Mouse (Mus musculus) hindbrain, embryonic 15.5 days (tissue): ENCODE results near the gene Gm11937. TPM values are rescaled to one million over a fixed set of nuclear protein-coding genes. Genes with fewer than 3 reads are reported as not detected.
"Not testable (repeated sequence)": the region's sequence is repeated elsewhere in the genome, so short reads cannot be mapped to it uniquely, and the experiment has no call there.

Source experiments
- ATAC-seq: fragments of 200-750 bp; cut with Nextera tagmentation; 2 replicates; pipeline ENCODE4 v1.8.0; 2017; ENCODE audit warnings: low read depth, moderate number of reproducible peaks, moderate TSS enrichment; ENCODE audit not compliant: low FRiP score
- H3K27ac ChIP-seq: fragments of 300-500 bp; sonication (generic); replicated peaks from 2 replicates; pipeline ENCODE4 v1.5.1; 2015; ENCODE audit warnings: mild to moderate bottlenecking, inconsistent platforms
- H3K27me3 ChIP-seq: fragments of 300-500 bp; sonication (generic); 2 replicates; pipeline ENCODE4 v1.6.1; 2015; ENCODE audit warnings: control low read depth, inconsistent platforms
- H3K36me3 ChIP-seq: fragments of 300-500 bp; sonication (generic); 2 replicates; pipeline ENCODE4 v1.6.1; 2015; ENCODE audit warnings: control low read depth, inconsistent platforms
- H3K4me1 ChIP-seq: fragments of 300-500 bp; sonication (generic); replicated peaks from 2 replicates; pipeline ENCODE4 v1.6.1; 2015; ENCODE audit warnings: control low read depth, inconsistent platforms
- H3K4me2 ChIP-seq: fragments of 300-500 bp; sonication (generic); 2 replicates; pipeline ENCODE4 v1.6.1; 2015; ENCODE audit warnings: moderate library complexity, mild to moderate bottlenecking, inconsistent platforms
- H3K4me3 ChIP-seq: fragments of 300-500 bp; sonication (generic); 2 replicates; pipeline ENCODE4 v1.5.1; 2015; ENCODE audit warnings: mild to moderate bottlenecking, inconsistent platforms
- H3K9ac ChIP-seq: fragments of 300-500 bp; sonication (generic); 2 replicates; pipeline ENCODE4 v1.6.1; 2015; ENCODE audit warnings: inconsistent platforms
- H3K9me3 ChIP-seq: fragments of 300-500 bp; sonication (generic); 2 replicates; pipeline ENCODE4 v1.6.1; 2016; ENCODE audit warnings: control low read depth, inconsistent platforms
- WGBS: fragments of 180-500 bp; shearing (Covaris S2); methylation state at CpG from one replicate; pipeline ENCODE4 v1.1.7; 2015; 5-methylcytosine and 5-hydroxymethylcytosine counted together
- polyA plus RNA-seq: library from polyadenylated mRNA; unstranded; fragments of >200 nt; fragmentation: Nextera tagmentation; extraction: Ambion mirVana; gene quantifications from 2 replicates; pipeline ENCODE4 v1.2.1, GENCODE M21; 2015

Gene Gm11937
- polyA plus RNA-seq, 1 experiment from 2014 or later: not detected

DNA sequence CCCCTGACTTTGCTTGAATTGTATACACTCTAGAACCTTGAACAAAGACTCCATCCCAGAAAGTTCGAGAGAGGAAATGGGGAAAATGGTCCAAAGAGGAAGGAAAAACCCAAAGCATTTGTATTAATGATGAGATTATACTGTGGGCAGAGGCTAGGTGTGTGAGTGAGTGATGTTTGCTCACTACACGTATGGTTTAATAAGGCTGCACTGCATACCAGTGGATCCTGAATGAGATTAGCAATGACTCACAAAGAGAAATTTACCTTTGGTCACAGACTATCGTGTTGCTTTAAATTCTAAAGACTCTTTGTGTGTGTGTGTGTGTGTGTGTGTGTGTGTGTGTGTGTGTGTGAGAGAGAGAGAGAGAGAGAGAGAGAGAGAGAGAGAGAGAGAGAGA is 20.9 kb upstream of the Gm11937 start:
- no peak overlapping the region for H3K4me3 ChIP-seq
- no peak overlapping the region for H3K9ac ChIP-seq
- no peaks in the 10 kb centered on the region for H3K4me1 ChIP-seq
- no peak for ATAC-seq
- H3K36me3 ChIP-seq: no peaks in the 10 kb centered on the region
- no peaks in the 10 kb centered on the region for H3K27me3 ChIP-seq
- WGBS: 81% methylated on average over 3 of the region's 3 CpGs
- H3K9me3 ChIP-seq: no peaks in the 10 kb centered on the region
- H3K4me2 ChIP-seq: no peak overlapping the region
- H3K27ac ChIP-seq: no peak overlapping the region

DNA sequence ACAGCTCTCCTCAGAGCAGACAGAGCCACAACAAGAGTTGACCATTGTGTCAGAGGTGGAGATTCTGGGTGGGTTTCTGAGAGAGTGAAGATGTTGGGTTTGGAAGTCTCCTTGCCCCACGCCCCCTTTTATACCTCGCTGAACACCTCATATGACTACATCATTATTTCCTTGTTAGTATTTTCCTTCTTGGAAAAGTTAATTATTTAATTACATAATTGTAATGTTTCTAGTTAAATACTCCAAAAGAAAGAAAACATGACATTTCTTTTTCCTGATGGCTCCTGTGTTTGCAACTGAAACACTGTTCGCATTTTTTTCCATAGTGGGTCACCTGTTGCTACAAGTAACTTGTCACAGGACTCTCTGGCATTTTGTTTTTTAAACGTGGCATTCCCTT is 18.1 kb upstream of the Gm11937 start, which contains the start of gene Krtap4-1:
TSS of gene Krtap4-1 (minus strand) at position 101 of the 400 bp plus-strand sequence.
- Histone ChIP-seq H3K4me1 (no peaks in the 10 kb centered on the region), H3K4me3 (no peak within 1 kb of the TSS), H3K9me3 (no peaks in the 10 kb centered on the region), H3K9ac (no peak within 1 kb of the TSS), H3K27me3 (no peaks in the 10 kb centered on the region), H3K36me3 (no peaks in the 10 kb centered on the region), H3K27ac (no peak within 1 kb of the TSS), H3K4me2 (no peak within 1 kb of the TSS)
- 86% methylated on average over 4 of the region's 4 CpGs for WGBS
- ATAC-seq: no peak

- 94% methylated on average over 2 of the region's 2 CpGs for WGBS
These were observed 10.3 kb upstream of the Gm11937 start, which contains the start of gene Gm11562 for GRCm38 (mm10) chr11:99620335-99620734. Gene Gm11562, minus strand, starts transcription at chr11:99620435.

GRCm38 (mm10) chr11:99614796-99615363 is 4.9 kb upstream of the Gm11937 start, which contains the start of gene Krtap2-4:
Gene Krtap2-4, minus strand, starts transcription at chr11:99614846.
- 78% methylated on average over 3 of the region's 3 CpGs for WGBS
- no peaks in the 10 kb centered on the region for H3K27me3 ChIP-seq
- no peaks in the 10 kb centered on the region for H3K36me3 ChIP-seq
- H3K27ac ChIP-seq: no peak within 1 kb of the TSS
- no peak within 1 kb of the TSS for H3K4me3 ChIP-seq
- H3K9me3 ChIP-seq: no peaks in the 10 kb centered on the region
- ATAC-seq: no peak
- H3K9ac ChIP-seq: no peak within 1 kb of the TSS
- no peaks in the 10 kb centered on the region for H3K4me1 ChIP-seq
- no peak within 1 kb of the TSS for H3K4me2 ChIP-seq

More at GRCm38 (mm10) chr11:99620335-99620734, 10.3 kb upstream of the Gm11937 start, which contains the start of gene Gm11562:
- Histone ChIP-seq H3K27ac (no peak within 1 kb of the TSS), H3K4me1 (no peaks in the 10 kb centered on the region), H3K27me3 (no peaks in the 10 kb centered on the region), H3K36me3 (no peaks in the 10 kb centered on the region), H3K9me3 (no peaks in the 10 kb centered on the region), H3K4me2 (no peak within 1 kb of the TSS), H3K4me3 (no peak within 1 kb of the TSS), H3K9ac (no peak within 1 kb of the TSS)
- ATAC-seq: no peak

DNA sequence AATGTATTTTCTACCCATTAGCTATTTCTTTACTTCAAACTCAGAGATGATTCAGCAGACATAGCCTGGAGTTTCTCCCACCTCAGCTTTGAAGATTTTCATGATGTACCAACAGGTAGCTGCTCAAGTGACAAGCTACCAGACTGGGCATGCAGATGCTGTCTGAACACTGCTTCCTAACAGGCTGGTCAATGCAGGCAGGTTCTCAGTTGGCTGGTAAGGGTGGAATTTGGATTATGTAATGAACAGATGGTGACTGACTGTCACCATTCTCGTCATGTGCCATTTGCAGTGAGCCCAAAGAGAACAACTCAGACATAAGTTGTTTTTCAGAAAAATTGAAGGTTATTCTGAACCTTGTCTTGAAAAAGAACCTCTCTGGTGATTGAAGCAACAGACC is 863 bp downstream of the Gm11937 start:
- no peaks in the 10 kb centered on the region for H3K27me3 ChIP-seq
- H3K27ac ChIP-seq: no peak overlapping the region
- H3K9ac ChIP-seq: no peak overlapping the region
- ATAC-seq: no peak
- H3K4me1 ChIP-seq: no peaks in the 10 kb centered on the region
- no peak overlapping the region for H3K4me3 ChIP-seq
- 68% methylated on average over 1 of the region's 1 CpGs for WGBS
- no peak overlapping the region for H3K4me2 ChIP-seq
- no peaks in the 10 kb centered on the region for H3K36me3 ChIP-seq
- H3K9me3 ChIP-seq: no peaks in the 10 kb centered on the region

DNA sequence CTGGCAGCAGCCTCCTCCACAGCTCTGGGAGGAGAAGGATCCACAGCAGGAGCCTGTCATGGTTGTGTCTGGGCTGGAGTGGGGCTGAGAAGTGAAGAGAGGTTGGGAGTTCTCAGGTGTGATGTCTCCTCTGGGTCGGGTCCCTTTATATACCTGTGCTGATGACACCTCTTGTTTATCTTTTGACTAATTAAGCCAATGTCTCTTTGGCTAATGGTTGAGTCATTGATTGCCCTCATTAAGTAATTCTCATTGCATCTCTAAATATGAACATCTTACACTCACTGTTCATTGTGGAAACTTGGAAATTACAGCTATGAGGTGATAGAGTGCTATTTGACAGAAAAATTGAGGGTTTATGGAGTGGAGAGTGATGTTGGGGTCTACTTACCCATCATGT is 6.8 kb downstream of the Gm11937 start, which contains the start of gene Gm11938:
TSS of gene Gm11938 (minus strand) at position 101 of the 400 bp plus-strand sequence.
- not testable (repeated sequence) for H3K27ac ChIP-seq, H3K4me2 ChIP-seq, H3K4me1 ChIP-seq, H3K27me3 ChIP-seq, ATAC-seq, H3K36me3 ChIP-seq, H3K9me3 ChIP-seq, H3K4me3 ChIP-seq, H3K9ac ChIP-seq
- WGBS: 88% methylated on average over 1 of the region's 1 CpGs

DNA sequence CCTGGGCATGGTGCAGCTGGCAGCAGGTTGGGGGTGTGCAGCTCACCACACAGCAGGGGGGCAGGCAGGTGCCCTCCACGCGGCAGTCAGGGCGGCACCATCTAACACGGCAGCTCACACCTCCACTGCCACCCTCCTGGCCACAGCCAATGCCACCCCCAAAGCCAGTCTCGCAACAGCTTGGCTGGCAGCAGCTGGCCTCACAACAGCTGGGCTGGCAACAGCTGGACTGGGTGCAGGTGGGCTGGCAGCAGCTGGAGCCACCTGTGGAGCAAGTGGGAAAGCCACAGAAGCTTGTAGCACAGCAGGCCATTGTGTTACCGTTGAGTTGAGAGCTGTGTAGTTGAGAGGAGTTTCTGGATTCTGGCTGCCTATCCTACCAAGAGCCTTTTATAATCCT is 12.2 kb downstream of the Gm11937 start, which contains the start of gene Krtap9-3:
TSS of gene Krtap9-3 (minus strand) at position 364 of the 400 bp plus-strand sequence.
- H3K4me1 ChIP-seq: not testable (repeated sequence)

DNA sequence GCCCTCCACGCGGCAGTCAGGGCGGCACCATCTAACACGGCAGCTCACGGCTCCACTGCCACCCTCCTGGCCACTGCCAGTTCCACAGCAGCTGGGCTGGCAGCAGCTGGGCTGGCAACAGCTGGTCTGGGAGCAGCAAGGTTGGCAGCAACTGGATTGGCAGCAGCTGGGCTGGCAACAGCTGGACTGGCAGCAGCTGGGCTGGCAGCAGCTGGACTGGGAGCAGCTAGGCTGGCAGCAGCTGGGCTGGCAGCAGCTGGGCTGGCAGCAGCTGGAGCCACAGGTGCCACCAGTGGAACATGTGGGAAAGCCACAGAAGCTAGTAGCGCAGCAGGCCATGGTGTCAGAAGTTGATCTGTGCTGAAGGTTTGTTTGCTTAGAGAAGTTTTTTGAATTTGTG is 19.0 kb downstream of the Gm11937 start, which contains the start of gene Krtap1-3:
TSS of gene Krtap1-3 (minus strand) at position 359 of the 400 bp plus-strand sequence.
- no peak for ATAC-seq
- no peaks in the 10 kb centered on the region for H3K36me3 ChIP-seq
- no peaks in the 10 kb centered on the region for H3K27me3 ChIP-seq
- H3K9ac ChIP-seq: no peak within 1 kb of the TSS
- no peak within 1 kb of the TSS for H3K27ac ChIP-seq
- no peaks in the 10 kb centered on the region for H3K4me1 ChIP-seq
- H3K4me2 ChIP-seq: no peak within 1 kb of the TSS
- no peaks in the 10 kb centered on the region for H3K9me3 ChIP-seq
- H3K4me3 ChIP-seq: no peak within 1 kb of the TSS
- 83% methylated on average over 6 of the region's 6 CpGs for WGBS

More for the DNA sequence above, 12.2 kb downstream of the Gm11937 start, which contains the start of gene Krtap9-3:
- not testable (repeated sequence) for H3K9me3 ChIP-seq, H3K27ac ChIP-seq, ATAC-seq, H3K27me3 ChIP-seq, H3K9ac ChIP-seq, H3K36me3 ChIP-seq, H3K4me3 ChIP-seq, H3K4me2 ChIP-seq
- 80% methylated on average over 6 of the region's 6 CpGs for WGBS

DNA sequence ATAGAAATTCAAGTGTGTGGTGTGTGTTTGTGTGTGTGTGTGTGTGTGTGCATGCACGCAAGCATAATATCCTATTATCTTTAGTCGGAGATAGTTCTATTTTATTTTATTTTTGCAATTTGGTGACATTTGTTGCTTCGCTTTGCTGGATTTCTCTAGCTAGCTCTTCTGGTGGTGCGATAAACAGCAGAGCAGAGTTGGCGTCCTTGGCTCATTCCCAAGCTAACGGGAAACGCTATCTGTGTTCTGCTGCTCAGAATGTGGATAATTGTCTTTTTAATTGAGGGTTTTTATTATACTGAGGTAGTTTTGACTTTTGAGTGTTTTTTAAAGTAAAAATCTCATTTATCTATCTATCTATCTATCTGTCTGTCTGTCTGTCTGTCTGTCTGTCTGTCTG is 24.9 kb downstream of the Gm11937 start:
- H3K4me3 ChIP-seq: no peak overlapping the region
- H3K4me1 ChIP-seq: no peaks in the 10 kb centered on the region
- no peak overlapping the region for H3K9ac ChIP-seq
- no peaks in the 10 kb centered on the region for H3K36me3 ChIP-seq
- WGBS: 87% methylated on average over 7 of the region's 7 CpGs
- no peak overlapping the region for H3K27ac ChIP-seq
- no peaks in the 10 kb centered on the region for H3K27me3 ChIP-seq
- no peaks in the 10 kb centered on the region for H3K9me3 ChIP-seq
- H3K4me2 ChIP-seq: no peak overlapping the region
- no peak for ATAC-seq

GRCm38 (mm10) chr11:99583245-99583704 is 26.7 kb downstream of the Gm11937 start, which contains the start of gene Krtap1-4:
Gene Krtap1-4, minus strand, starts transcription at chr11:99583654.
- Histone ChIP-seq H3K4me2 (no peak within 1 kb of the TSS), H3K27me3 (no peaks in the 10 kb centered on the region), H3K9ac (no peak within 1 kb of the TSS), H3K4me3 (no peak within 1 kb of the TSS), H3K27ac (no peak within 1 kb of the TSS), H3K9me3 (no peaks in the 10 kb centered on the region), H3K4me1 (no peaks in the 10 kb centered on the region), H3K36me3 (no peaks in the 10 kb centered on the region)
- 84% methylated on average over 5 of the region's 5 CpGs for WGBS
- ATAC-seq: no peak

GRCm38 (mm10) chr11:99581564-99581963 is 28.4 kb downstream of the Gm11937 start:
- Histone ChIP-seq H3K4me1 (no peaks in the 10 kb centered on the region), H3K36me3 (no peaks in the 10 kb centered on the region), H3K27me3 (no peaks in the 10 kb centered on the region), H3K9ac (no peak overlapping the region), H3K4me3 (no peak overlapping the region), H3K9me3 (no peaks in the 10 kb centered on the region), H3K4me2 (no peak overlapping the region), H3K27ac (no peak overlapping the region)
- ATAC-seq: no peak
- WGBS: 87% methylated on average over 6 of the region's 6 CpGs

DNA sequence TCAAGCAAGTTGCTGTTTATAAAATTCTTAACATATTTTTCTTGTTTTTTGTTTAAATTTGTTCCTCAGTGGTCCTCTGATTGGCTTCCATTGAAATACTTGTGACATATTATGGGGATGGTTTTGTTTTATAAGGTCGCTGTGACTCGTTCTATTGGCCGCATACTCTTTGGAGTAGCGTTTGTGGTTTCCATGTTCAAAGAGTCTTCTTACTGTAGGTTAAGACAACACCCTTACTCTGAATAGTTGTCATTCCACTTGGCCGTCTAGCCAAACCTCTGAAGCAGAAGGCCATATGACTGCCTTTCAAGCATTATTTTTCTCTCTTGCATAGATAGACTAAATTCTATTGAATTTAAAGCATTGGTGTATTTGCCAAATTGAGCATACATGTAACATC is 28.9 kb downstream of the Gm11937 start:
- no peaks in the 10 kb centered on the region for H3K4me1 ChIP-seq
- H3K9me3 ChIP-seq: no peaks in the 10 kb centered on the region
- H3K36me3 ChIP-seq: no peaks in the 10 kb centered on the region
- no peak for ATAC-seq
- H3K4me2 ChIP-seq: no peak overlapping the region
- WGBS: 92% methylated on average over 5 of the region's 5 CpGs
- no peak overlapping the region for H3K9ac ChIP-seq
- no peaks in the 10 kb centered on the region for H3K27me3 ChIP-seq
- no peak overlapping the region for H3K27ac ChIP-seq
- no peak overlapping the region for H3K4me3 ChIP-seq
